Mouse (Mus musculus) embryonic facial prominence, embryonic 15.5 days (tissue): ENCODE measurements around the gene Cdcp2. TPM values are rescaled to one million over a fixed set of nuclear protein-coding genes. Genes with fewer than 3 reads are reported as not detected.

ENCODE experiments used
- ATAC-seq: fragments of 200-750 bp; cut with Nextera tagmentation; 2 replicates; pipeline ENCODE4 v1.8.0; 2017; ENCODE audit warnings: low read depth, moderate TSS enrichment; ENCODE audit not compliant: insufficient number of reproducible peaks, low FRiP score, low TSS enrichment
- H3K27ac ChIP-seq: fragments of 300-500 bp; sonication (generic); replicated peaks from 2 replicates; pipeline ENCODE4 v1.5.1; 2015; ENCODE audit warnings: mild to moderate bottlenecking, inconsistent platforms
- H3K27me3 ChIP-seq: fragments of 300-500 bp; sonication (generic); 2 replicates; pipeline ENCODE4 v1.6.1; 2015; ENCODE audit warnings: inconsistent platforms
- H3K36me3 ChIP-seq: fragments of 300-500 bp; sonication (generic); 2 replicates; pipeline ENCODE4 v1.6.1; 2015; ENCODE audit warnings: mild to moderate bottlenecking, inconsistent platforms
- H3K4me1 ChIP-seq: fragments of 300-500 bp; sonication (generic); 2 replicates; pipeline ENCODE4 v1.6.1; 2015; ENCODE audit warnings: inconsistent platforms
- H3K4me2 ChIP-seq: fragments of 300-500 bp; sonication (generic); replicated peaks from 2 replicates; pipeline ENCODE4 v1.6.1; 2015; ENCODE audit warnings: mild to moderate bottlenecking, inconsistent platforms
- H3K4me3 ChIP-seq: fragments of 300-500 bp; sonication (generic); replicated peaks from 2 replicates; pipeline ENCODE4 v1.5.1; 2015; ENCODE audit warnings: mild to moderate bottlenecking, inconsistent platforms
- H3K9ac ChIP-seq: fragments of 300-500 bp; sonication (generic); 2 replicates; pipeline ENCODE4 v1.6.1; 2015; ENCODE audit warnings: inconsistent platforms
- H3K9me3 ChIP-seq: fragments of 300-500 bp; sonication (generic); replicated peaks from 2 replicates; pipeline ENCODE4 v1.6.1; 2016; ENCODE audit warnings: inconsistent platforms
- WGBS: fragments of 180-500 bp; shearing (Covaris S2); methylation state at CpG from one replicate; pipeline ENCODE4 v1.1.7; 2015; 5-methylcytosine and 5-hydroxymethylcytosine counted together
- polyA plus RNA-seq: library from polyadenylated mRNA; unstranded; fragments of >200 nt; fragmentation: Nextera tagmentation; extraction: Ambion mirVana; gene quantifications from 2 replicates; pipeline ENCODE4 v1.2.1, GENCODE M21; 2015

Cdcp2 gene
- polyA plus RNA-seq, 1 experiment from 2014 or later: not detected

GRCm38 (mm10) chr4:107066252-107067124 is 30.2 kb upstream of the Cdcp2 start, which contains the start of the genes Mrpl37 and Cyb5rl:
Gene Mrpl37 (minus strand): TSS chr4:107066868.
Gene Cyb5rl (plus strand): TSS chr4:107066988.
- ATAC-seq: peak; percentile 98
- peaks cover 17% of the 10 kb centered on the region for H3K4me1 ChIP-seq
- H3K4me3 ChIP-seq: peak within 1 kb of the TSS; percentile 87
- H3K9me3 ChIP-seq: no peaks in the 10 kb centered on the region
- H3K36me3 ChIP-seq: peaks cover 30% of the 10 kb centered on the region
- H3K27ac ChIP-seq: peak within 1 kb of the TSS; percentile 28
- peak within 1 kb of the TSS; percentile 95 for H3K4me2 ChIP-seq
- H3K27me3 ChIP-seq: no peaks in the 10 kb centered on the region; the same call in 1 of the 2 replicates
- peak within 1 kb of the TSS; percentile 77 for H3K9ac ChIP-seq
- under 1% methylated on average over 60 of the region's 60 CpGs for WGBS

DNA sequence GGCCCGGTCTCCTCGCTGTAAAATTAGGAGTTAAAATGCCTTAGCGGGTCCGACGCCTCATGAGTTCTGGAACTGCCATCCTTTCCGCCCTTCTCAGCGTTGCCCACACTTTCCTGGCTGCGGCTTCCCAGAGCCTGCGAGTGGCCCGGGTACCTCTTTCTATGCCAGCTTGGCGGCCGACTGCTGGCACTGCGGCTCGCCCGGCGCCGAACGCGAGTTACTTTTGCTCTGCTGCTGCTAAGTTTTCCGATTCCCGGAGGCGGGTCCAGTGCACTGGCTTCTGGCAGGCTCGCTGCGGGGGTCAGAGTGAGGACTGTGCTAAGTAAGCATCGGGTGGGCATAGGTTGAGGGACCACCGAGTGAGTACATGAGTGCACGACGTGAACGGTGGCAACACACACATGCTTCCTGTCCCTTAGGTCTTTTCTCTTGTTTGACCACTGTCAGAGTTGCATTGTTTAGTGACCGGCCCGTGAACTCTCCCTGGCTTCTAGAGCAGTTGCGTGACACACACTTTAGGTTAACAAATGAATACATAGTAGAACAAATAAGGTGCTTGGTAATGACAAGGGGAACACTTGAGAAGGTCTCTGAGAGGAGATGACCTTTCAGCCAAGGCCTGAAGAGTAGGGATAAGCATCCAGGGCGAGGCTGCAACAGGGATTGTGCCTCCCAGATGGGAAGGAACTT is 29.4 kb upstream of the Cdcp2 start:
- WGBS: 5% methylated on average over 33 of the region's 33 CpGs
- Histone ChIP-seq H3K27me3 (no peaks in the 10 kb centered on the region; the same call in 1 of the 2 replicates), H3K4me3 (peak overlapping the region; percentile 87), H3K4me1 (peaks cover 17% of the 10 kb centered on the region), H3K9ac (peak overlapping the region; percentile 54), H3K27ac (peak overlapping the region; percentile 28; the same call in 1 of the 2 replicates), H3K9me3 (no peaks in the 10 kb centered on the region), H3K36me3 (peaks cover 22% of the 10 kb centered on the region), H3K4me2 (peak overlapping the region; percentile 95)
- ATAC-seq: peak; percentile 7; the same call in 1 of the 2 replicates

- 75% methylated on average over 9 of the region's 9 CpGs for WGBS
- H3K27ac ChIP-seq: no peak overlapping the region
- H3K4me3 ChIP-seq: no peak overlapping the region
- H3K36me3 ChIP-seq: no peaks in the 10 kb centered on the region
- no peaks in the 10 kb centered on the region for H3K9me3 ChIP-seq
- H3K4me2 ChIP-seq: no peak overlapping the region
- H3K9ac ChIP-seq: no peak overlapping the region
- H3K4me1 ChIP-seq: peaks cover 4% of the 10 kb centered on the region; the same call in 1 of the 2 replicates
- no peak for ATAC-seq
- H3K27me3 ChIP-seq: no peaks in the 10 kb centered on the region; the same call in 1 of the 2 replicates
These were observed 24.3 kb upstream of the Cdcp2 start for GRCm38 (mm10) chr4:107072343-107072742.

GRCm38 (mm10) chr4:107075456-107075855 is 21.2 kb upstream of the Cdcp2 start:
- Histone ChIP-seq H3K27me3 (no peaks in the 10 kb centered on the region), H3K4me1 (0 out of 2 replicates have a peak, but pooled peaks cover 2% of the 10 kb centered on the region), H3K9me3 (no peaks in the 10 kb centered on the region), H3K27ac (no peak overlapping the region), H3K4me2 (no peak overlapping the region), H3K4me3 (no peak overlapping the region), H3K9ac (no peak overlapping the region), H3K36me3 (no peaks in the 10 kb centered on the region)
- ATAC-seq: no peak
- 65% methylated on average over 5 of the region's 5 CpGs for WGBS

DNA sequence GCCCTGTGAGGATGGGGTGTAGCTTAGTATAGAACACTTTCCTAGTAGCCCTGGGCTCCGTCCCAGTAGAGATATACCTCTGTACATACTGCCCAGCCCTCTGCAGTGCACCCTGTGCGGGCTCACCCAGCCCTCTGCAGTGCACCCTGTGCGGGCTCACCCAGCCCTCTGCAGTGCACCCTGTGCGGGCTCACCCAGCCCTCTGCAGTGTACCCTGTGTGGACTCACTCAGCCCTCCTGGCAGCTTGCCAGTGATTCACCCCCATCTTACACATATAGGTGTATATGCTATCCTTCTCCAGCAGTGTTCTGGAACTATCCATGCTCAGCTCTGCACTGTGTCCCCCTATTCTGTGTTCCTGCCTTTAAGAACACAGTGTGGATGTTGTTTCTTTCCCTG is 17.8 kb upstream of the Cdcp2 start:
- Histone ChIP-seq H3K4me2 (no peak overlapping the region), H3K36me3 (no peaks in the 10 kb centered on the region), H3K27ac (no peak overlapping the region), H3K9me3 (no peaks in the 10 kb centered on the region), H3K9ac (no peak overlapping the region), H3K27me3 (no peaks in the 10 kb centered on the region), H3K4me1 (0 out of 2 replicates have a peak, but pooled peaks cover 4% of the 10 kb centered on the region), H3K4me3 (no peak overlapping the region)
- WGBS: 76% methylated on average over 4 of the region's 4 CpGs
- ATAC-seq: 0 out of 2 replicates have a peak, but pooled peaks have one; percentile 37

- no peak for ATAC-seq
- Histone ChIP-seq H3K4me3 (no peak overlapping the region), H3K36me3 (no peaks in the 10 kb centered on the region), H3K9ac (no peak overlapping the region), H3K9me3 (no peaks in the 10 kb centered on the region), H3K4me1 (peaks cover 8% of the 10 kb centered on the region; the same call in 1 of the 2 replicates), H3K4me2 (no peak overlapping the region), H3K27ac (no peak overlapping the region), H3K27me3 (no peaks in the 10 kb centered on the region)
These were observed 17.0 kb upstream of the Cdcp2 start for GRCm38 (mm10) chr4:107079716-107080115.

DNA sequence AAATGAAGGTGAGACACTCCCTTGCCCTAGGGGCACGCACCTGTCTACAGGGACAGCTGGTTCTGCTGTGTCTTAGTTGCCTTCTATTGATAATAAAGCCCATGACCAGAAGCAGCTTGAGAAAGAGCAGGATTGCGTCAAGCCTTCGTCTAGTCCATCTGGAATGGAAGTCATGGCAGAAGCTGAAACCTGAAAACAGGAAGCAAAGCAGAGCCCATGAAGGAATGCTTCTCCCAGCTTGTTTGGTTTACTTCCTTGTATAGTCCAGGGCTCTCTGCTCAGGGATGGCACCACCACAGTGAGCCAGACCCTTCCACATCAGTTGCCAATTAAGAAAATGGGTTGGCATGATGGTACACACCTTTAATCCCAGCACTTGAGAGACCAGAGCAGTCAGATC is 14.5 kb upstream of the Cdcp2 start:
- H3K36me3 ChIP-seq: no peaks in the 10 kb centered on the region
- WGBS: 81% methylated on average over 3 of the region's 3 CpGs

DNA sequence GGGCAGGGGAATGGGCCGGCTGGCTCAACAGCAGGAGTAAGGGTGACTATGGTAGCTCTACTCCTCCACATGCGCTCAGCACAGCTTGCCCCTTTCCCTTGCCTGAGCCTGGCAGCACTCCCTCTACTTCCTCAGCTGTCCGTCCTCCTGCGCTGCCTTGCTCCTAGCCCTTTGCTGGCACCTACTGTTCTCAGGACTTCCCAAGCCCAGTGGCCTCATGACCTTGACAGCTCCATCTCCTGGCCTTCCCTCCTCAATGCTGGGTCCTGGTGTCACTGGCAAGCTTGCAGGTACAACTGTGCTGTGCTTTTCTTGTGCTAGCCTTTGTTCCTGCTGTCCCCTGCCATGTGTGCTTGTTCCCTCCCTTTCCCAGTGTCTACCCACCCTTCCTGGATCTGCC is 13.6 kb upstream of the Cdcp2 start:
- ATAC-seq: no peak
- no peaks in the 10 kb centered on the region for H3K36me3 ChIP-seq
- H3K27ac ChIP-seq: no peak overlapping the region
- H3K9ac ChIP-seq: no peak overlapping the region
- H3K4me1 ChIP-seq: peaks cover 12% of the 10 kb centered on the region; the same call in 1 of the 2 replicates
- WGBS: 90% methylated on average over 4 of the region's 4 CpGs
- no peak overlapping the region for H3K4me3 ChIP-seq
- no peak overlapping the region for H3K4me2 ChIP-seq
- no peaks in the 10 kb centered on the region for H3K27me3 ChIP-seq
- no peaks in the 10 kb centered on the region for H3K9me3 ChIP-seq

More for the DNA sequence above, 14.5 kb upstream of the Cdcp2 start:
- no peak overlapping the region for H3K4me2 ChIP-seq
- no peak overlapping the region for H3K4me3 ChIP-seq
- no peak overlapping the region for H3K27ac ChIP-seq
- H3K4me1 ChIP-seq: peaks cover 12% of the 10 kb centered on the region; the same call in 1 of the 2 replicates
- ATAC-seq: no peak
- H3K27me3 ChIP-seq: no peaks in the 10 kb centered on the region
- H3K9me3 ChIP-seq: no peaks in the 10 kb centered on the region
- H3K9ac ChIP-seq: no peak overlapping the region

DNA sequence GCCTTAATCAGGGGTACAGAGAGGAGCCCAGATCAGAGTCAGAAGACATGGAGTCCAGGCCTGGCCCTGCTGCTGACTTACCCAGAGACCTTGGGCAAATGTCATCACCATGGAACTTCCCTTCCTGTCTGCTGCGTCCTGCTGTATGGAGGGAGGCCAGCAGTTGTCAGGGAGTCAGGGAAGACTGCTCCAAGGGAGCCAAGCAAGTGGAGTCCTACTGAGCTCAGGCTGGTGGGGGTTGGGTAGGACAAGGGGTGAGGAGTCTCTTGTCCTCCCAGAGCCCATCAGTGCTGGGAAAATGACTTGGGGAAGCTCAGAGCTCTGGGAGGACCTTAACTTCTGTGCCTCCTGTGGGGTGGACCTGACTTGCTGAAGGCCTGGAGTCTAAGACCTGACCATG is 12.3 kb upstream of the Cdcp2 start:
- no peaks in the 10 kb centered on the region for H3K27me3 ChIP-seq
- no peak overlapping the region for H3K4me3 ChIP-seq
- WGBS: 33% methylated on average over 1 of the region's 1 CpGs
- no peak overlapping the region for H3K9ac ChIP-seq
- no peak overlapping the region for H3K4me2 ChIP-seq
- no peaks in the 10 kb centered on the region for H3K36me3 ChIP-seq
- H3K9me3 ChIP-seq: no peaks in the 10 kb centered on the region
- no peak overlapping the region for H3K27ac ChIP-seq
- H3K4me1 ChIP-seq: peaks cover 12% of the 10 kb centered on the region; the same call in 1 of the 2 replicates
- ATAC-seq: no peak

DNA sequence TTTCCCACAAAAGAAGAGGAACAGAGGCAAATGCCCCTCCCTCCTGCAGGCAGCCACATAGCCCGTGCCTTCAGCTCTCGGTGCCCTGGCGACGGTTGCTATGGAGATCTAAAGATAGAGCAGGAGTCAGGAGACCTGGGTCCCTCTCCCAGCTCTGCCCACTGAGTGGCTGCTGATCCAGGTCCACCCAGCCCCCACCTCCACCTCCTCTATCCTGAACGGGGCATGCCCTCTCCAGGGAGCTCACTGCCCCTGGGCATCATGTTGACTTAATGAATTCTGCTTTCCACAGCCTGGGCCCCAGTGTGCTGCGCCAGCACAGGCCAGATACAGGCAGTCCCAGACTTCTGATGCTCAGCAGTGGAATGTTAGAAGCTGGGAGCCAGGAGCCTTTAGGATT is 11.8 kb upstream of the Cdcp2 start:
- H3K4me2 ChIP-seq: no peak overlapping the region
- peaks cover 12% of the 10 kb centered on the region; the same call in 1 of the 2 replicates for H3K4me1 ChIP-seq
- H3K36me3 ChIP-seq: no peaks in the 10 kb centered on the region
- WGBS: 14% methylated on average over 6 of the region's 6 CpGs
- no peaks in the 10 kb centered on the region for H3K9me3 ChIP-seq
- no peaks in the 10 kb centered on the region for H3K27me3 ChIP-seq
- H3K4me3 ChIP-seq: no peak overlapping the region
- H3K27ac ChIP-seq: no peak overlapping the region
- peak; percentile 74 for ATAC-seq
- H3K9ac ChIP-seq: no peak overlapping the region

- no peaks in the 10 kb centered on the region for H3K9me3 ChIP-seq
- no peaks in the 10 kb centered on the region for H3K36me3 ChIP-seq
- H3K4me1 ChIP-seq: peaks cover 9% of the 10 kb centered on the region; the same call in 1 of the 2 replicates
- no peak overlapping the region for H3K4me2 ChIP-seq
- no peak for ATAC-seq
- H3K27ac ChIP-seq: no peak overlapping the region
- H3K9ac ChIP-seq: no peak overlapping the region
- WGBS: 78% methylated on average over 14 of the region's 14 CpGs
- H3K27me3 ChIP-seq: no peaks in the 10 kb centered on the region
- H3K4me3 ChIP-seq: no peak overlapping the region
These were observed 5.0 kb upstream of the Cdcp2 start for GRCm38 (mm10) chr4:107091696-107092095.
